Mouse (Mus musculus): ENCODE measurements around the gene Abca5. TPM values are rescaled to one million over a fixed set of nuclear protein-coding genes. Genes with fewer than 3 reads are reported as not detected.

Abca5 gene
- total RNA-seq, 1 experiment from 2014 or later, result 2.7 TPM

- ATAC-seq (replicated peaks; ENCODE audit: low read depth, poor library complexity, severe bottlenecking), result no peak
Measured at GRCm38 (mm10) chr11:110232975-110233374, 104.5 kb downstream of the Abca5 start.

Other genes starting within 250 kb of the Abca5 start
- gene Abca8a, start 241.7 kb downstream of the Abca5 start, total RNA-seq (2017), result not detected in 2 replicates
- 2.2 and 2.5 TPM in 2 replicates for gene Abca9, start 169.5 kb downstream of the Abca5 start, total RNA-seq (2017)
- gene Abca6, start 85.9 kb downstream of the Abca5 start, total RNA-seq (2017), result 0.05 and 0.39 TPM in 2 replicates
- 16.0 and 19.9 TPM in 2 replicates for gene Map2k6, start 61.4 kb upstream of the Abca5 start, total RNA-seq (2017)

Measured in common myeloid progenitor, adult 5-6 weeks (primary cell).